Mouse (Mus musculus): ENCODE results near the gene Gm44973.
"Not testable (repeated sequence)": the region's sequence is repeated elsewhere in the genome, so short reads cannot be mapped to it uniquely, and the experiment has no call there.

Gene Gm44973

DNA sequence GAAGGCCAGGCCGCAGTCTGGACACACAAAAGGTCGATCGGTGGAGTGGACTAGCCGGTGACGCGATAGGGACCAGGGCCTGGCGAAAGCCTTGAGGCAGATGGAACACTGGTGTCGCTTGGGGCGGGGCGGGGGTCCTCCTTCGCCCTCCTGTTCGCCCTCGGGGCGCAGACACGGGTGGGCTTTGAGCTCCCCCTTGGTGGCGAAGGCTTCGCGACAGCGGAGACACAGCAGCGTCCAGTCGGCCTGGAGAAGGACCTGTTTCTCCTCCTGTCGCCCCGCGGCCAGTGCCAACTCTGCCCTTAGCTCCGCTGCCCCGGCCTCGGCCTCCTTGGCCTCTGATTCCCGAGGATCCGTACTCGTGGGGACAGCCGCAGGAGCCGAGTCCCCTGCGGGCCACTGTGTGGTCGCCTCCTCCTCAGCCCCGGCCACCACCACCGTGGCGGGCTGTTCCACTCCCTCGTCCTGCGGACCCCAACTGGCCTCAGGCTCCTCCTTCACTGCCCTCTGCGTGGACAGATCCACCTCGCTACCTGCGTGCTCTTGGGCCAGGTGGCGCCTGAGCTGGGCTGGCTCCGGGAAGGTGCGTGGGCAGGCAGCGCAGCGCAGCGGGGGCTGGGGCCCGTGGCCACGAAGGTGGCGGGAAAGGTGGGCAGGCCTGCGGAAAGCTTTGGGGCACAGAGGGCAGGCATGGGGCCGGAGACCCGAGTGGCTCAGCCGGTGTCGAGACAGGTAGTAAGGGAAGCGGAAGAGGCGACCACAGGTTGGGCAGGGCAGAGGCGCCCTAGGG is 21.1 kb upstream of the Gm44973 start:
- peaks cover 60% of the 10 kb centered on the region for H3K27me3 ChIP-seq (ENCODE audit: insufficient read depth, low read length)
- no peak for TF ChIP-seq CTCF (conservative IDR thresholded peaks at IDR 0.05; ENCODE audit: low read length)
- TF ChIP-seq POU5F1 (IDR thresholded peaks at IDR 0.05; ENCODE audit: borderline replicate concordance, low read length): no peak
- TF ChIP-seq NANOG (IDR thresholded peaks at IDR 0.05; ENCODE audit: borderline replicate concordance, low read length): no peak
- no peaks in the 10 kb centered on the region for H3K36me3 ChIP-seq (ENCODE audit: insufficient read depth, low read length)
- peak overlapping the region; percentile 77 for H3K4me3 ChIP-seq (replicated peaks; ENCODE audit: low read length)
- peaks cover 10% of the 10 kb centered on the region; the same call in 1 of the 2 replicates for H3K9me3 ChIP-seq (ENCODE audit: low read length)
- H3K4me1 ChIP-seq (replicated peaks; ENCODE audit: low read depth, low read length): peaks cover 46% of the 10 kb centered on the region

DNA sequence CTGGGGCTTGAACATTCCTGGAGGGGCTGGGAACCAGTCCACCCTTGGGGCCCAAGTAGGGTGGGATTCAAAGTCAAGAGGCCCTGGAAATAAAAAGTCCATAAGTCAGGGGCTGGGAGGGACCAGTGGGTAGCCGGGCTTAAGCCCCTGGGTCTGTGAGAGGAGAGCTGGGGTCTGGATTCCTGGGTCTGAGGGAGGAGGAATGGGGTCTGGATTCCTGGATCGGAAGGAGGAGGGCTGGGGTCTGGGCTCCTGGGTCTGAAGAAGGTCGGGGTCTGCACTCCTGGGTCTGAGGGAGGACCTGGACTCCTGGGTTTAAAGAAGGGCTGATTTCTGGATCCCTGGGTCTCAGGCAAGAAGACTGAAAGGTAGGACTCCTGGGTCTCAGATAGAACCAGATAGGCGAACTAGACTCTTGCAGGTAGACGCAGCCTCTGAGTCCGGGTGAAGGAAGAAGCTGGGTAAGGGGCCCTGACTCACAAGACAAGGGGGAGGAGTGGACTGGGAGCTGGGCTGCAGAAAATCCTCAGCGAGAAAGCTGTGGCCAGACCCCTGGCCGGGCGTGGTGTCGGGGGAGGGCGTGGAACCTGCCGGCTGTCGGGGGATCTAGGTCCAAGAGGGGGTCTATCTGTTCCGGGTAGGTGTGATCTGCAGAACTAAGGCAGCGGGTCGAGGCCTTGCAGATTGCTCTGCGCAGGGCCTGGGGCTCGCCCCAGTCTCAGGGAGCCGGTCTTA is 19.9 kb upstream of the Gm44973 start:
- Histone ChIP-seq H3K9me3 (ENCODE audit: low read length) (peaks cover 10% of the 10 kb centered on the region; the same call in 1 of the 2 replicates), H3K36me3 (ENCODE audit: insufficient read depth, low read length) (no peaks in the 10 kb centered on the region), H3K27me3 (ENCODE audit: insufficient read depth, low read length) (peaks cover 60% of the 10 kb centered on the region), H3K4me1 (replicated peaks; ENCODE audit: low read depth, low read length) (peaks cover 48% of the 10 kb centered on the region), H3K4me3 (replicated peaks; ENCODE audit: low read length) (peak overlapping the region; percentile 77)
- TF ChIP-seq POU5F1 (IDR thresholded peaks at IDR 0.05; ENCODE audit: borderline replicate concordance, low read length) (no peak), NANOG (IDR thresholded peaks at IDR 0.05; ENCODE audit: borderline replicate concordance, low read length) (no peak), CTCF (conservative IDR thresholded peaks at IDR 0.05; ENCODE audit: low read length) (no peak)

DNA sequence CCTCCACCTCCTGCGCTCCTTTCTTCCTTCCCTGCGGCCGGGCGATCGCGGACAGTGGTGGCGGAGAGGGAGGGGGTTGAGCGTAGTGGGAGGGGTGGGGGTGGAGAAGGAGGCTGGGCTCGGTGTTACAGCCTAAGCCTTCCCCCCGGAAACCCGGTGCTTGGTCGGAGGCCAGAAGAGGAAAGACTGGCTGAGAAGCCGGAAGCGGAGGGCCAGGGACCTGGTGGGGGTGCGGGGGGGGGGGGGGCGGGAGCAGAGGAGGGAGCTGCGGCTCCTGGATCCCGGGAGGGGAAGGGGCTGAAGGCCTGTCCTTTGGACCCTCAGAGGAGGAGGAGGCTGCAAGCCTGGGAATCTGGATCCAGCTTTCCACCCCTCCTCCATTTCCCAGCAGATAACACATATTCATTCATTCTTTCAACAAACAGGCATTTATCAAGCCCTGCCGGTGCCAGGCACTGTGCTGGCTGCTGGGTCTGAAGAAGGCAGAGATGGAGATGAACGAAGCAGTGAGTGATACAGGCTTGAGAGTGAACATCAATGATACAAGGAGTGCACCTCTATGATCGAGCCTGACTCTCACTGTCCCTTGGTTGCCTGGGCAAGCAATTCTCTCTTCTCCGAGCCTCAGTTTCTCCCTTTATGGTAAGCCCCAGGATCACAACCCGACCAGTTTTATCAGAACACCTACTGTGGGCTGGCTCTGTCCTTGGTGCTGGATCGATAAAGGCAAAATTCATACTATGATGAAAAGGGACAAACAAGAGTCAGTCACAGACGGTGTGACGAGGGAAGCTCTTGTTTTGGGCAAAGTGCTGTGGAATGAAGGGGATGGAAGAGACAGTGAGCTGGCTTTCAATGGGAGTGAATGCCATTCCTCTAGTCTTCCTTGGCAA is 19.0 kb upstream of the Gm44973 start, which contains the start of gene Zfp579:
Zfp579 (minus strand) TSS at position 156 of the 893 bp plus-strand sequence.
- TF ChIP-seq POU5F1 (IDR thresholded peaks at IDR 0.05; ENCODE audit: borderline replicate concordance, low read length): no peak
- TF ChIP-seq CTCF (conservative IDR thresholded peaks at IDR 0.05; ENCODE audit: low read length): no peak
- 0 out of 2 replicates have a peak, but pooled peaks cover 3% of the 10 kb centered on the region for H3K9me3 ChIP-seq (ENCODE audit: low read length)
- H3K27me3 ChIP-seq (ENCODE audit: insufficient read depth, low read length): peaks cover 51% of the 10 kb centered on the region
- no peaks in the 10 kb centered on the region for H3K36me3 ChIP-seq (ENCODE audit: insufficient read depth, low read length)
- H3K4me3 ChIP-seq (replicated peaks; ENCODE audit: low read length): peak within 1 kb of the TSS; percentile 77
- peaks cover 48% of the 10 kb centered on the region for H3K4me1 ChIP-seq (replicated peaks; ENCODE audit: low read depth, low read length)

DNA sequence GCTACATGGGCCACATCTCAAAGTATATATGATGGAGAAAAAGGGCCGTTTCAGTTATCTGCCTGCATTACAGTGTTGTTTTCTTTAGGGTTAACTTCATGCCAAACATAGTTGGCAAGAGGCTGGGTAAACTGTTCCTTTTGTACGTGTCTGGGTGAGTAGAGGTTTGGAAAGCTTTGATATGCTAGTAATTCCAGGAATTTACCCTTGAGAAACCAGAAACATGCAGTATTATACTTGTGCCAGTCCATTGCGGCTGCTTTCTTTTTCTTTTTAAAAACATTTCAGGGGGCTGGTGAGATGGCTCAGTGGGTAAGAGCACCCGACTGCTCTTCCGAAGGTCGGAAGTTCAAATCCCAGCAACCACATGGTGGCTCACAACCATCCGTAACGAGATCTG is 18.4 kb upstream of the Gm44973 start:
- Histone ChIP-seq H3K4me3 (replicated peaks; ENCODE audit: low read length) (no peak overlapping the region), H3K4me1 (replicated peaks; ENCODE audit: low read depth, low read length) (peaks cover 48% of the 10 kb centered on the region)
- TF ChIP-seq NANOG (IDR thresholded peaks at IDR 0.05; ENCODE audit: borderline replicate concordance, low read length): no peak
- no peak for TF ChIP-seq POU5F1 (IDR thresholded peaks at IDR 0.05; ENCODE audit: borderline replicate concordance, low read length)
- TF ChIP-seq CTCF (conservative IDR thresholded peaks at IDR 0.05; ENCODE audit: low read length): no peak

DNA sequence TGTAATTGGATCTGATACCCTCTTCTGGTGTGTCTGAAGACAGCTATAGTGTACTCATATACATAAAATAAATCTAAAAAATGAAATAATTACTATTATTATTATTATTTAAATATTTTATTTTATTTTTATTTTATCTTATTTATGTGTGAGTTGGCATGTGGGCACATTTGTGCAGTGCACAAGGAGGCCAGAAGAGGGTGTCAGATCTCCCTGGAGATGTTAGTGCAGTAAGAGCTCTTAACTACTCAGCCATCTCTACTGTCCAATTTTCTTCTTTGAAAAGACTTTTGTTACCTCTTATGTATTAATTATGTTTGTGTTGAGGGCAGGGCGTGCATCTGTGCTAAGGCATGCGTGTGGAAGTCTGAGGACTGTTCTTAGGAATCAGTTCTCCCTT is 15.4 kb upstream of the Gm44973 start:
- no peak for TF ChIP-seq NANOG (IDR thresholded peaks at IDR 0.05; ENCODE audit: borderline replicate concordance, low read length)
- TF ChIP-seq CTCF (conservative IDR thresholded peaks at IDR 0.05; ENCODE audit: low read length): peak; percentile 46
- Histone ChIP-seq H3K36me3 (ENCODE audit: insufficient read depth, low read length) (no peaks in the 10 kb centered on the region), H3K4me1 (replicated peaks; ENCODE audit: low read depth, low read length) (peaks cover 27% of the 10 kb centered on the region), H3K4me3 (replicated peaks; ENCODE audit: low read length) (no peak overlapping the region), H3K9me3 (ENCODE audit: low read length) (peaks cover 23% of the 10 kb centered on the region), H3K27me3 (ENCODE audit: insufficient read depth, low read length) (peaks cover 25% of the 10 kb centered on the region)

More for the DNA sequence above, 18.4 kb upstream of the Gm44973 start:
- peaks cover 46% of the 10 kb centered on the region for H3K27me3 ChIP-seq (ENCODE audit: insufficient read depth, low read length)
- H3K36me3 ChIP-seq (ENCODE audit: insufficient read depth, low read length): no peaks in the 10 kb centered on the region
- H3K9me3 ChIP-seq (ENCODE audit: low read length): peaks cover under 1% of the 10 kb centered on the region

DNA sequence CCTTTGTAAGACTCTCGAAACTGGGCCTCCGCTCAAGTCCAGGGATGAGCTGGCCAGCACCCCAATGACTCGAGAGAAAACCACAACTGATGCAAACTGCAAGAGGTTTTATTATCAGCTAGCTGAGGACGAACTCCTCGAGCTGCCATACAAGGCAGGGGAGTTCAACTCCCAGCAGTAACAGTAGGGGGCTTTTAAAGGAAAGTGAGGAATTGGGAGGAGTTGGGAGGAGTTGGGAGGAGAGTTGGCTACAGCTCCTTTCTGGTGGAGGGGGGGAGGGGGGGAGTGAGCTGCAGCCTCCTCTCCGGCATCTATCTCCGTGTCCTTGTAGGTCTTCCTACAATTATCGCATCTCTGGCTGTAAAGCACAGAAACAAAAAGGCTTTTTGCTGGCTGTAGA is 12.4 kb upstream of the Gm44973 start:
- H3K4me1 ChIP-seq (replicated peaks; ENCODE audit: low read depth, low read length): peaks cover 28% of the 10 kb centered on the region
- not testable (repeated sequence) for H3K4me3 ChIP-seq (replicated peaks; ENCODE audit: low read length)
- peaks cover 23% of the 10 kb centered on the region for H3K9me3 ChIP-seq (ENCODE audit: low read length)
- peaks cover 13% of the 10 kb centered on the region; the same call in 1 of the 2 replicates for H3K27me3 ChIP-seq (ENCODE audit: insufficient read depth, low read length)
- peaks cover 22% of the 10 kb centered on the region for H3K36me3 ChIP-seq (ENCODE audit: insufficient read depth, low read length)

DNA sequence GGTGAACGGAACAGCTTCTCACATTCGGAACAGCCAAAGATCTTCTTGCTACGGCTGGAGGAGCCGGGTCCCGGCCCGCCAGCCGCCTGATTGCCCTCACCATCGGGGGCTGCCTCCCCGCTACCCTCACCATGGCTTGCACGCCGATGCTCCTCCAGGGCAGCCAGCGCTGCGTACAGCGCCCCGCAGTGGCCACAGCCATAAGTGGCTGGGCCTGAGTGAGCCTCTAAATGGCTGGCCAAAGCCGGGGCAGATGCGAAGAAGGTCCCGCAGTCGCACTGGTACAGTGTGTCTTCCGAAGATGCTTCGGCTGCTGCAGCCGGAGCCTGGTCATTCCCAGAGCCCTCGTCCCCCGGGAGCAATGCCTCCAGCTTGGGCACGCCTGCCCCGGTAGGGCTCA is 7.1 kb upstream of the Gm44973 start:
- peak overlapping the region; percentile 79 for H3K4me3 ChIP-seq (replicated peaks; ENCODE audit: low read length)
- H3K27me3 ChIP-seq (ENCODE audit: insufficient read depth, low read length): peaks cover 4% of the 10 kb centered on the region; the same call in 1 of the 2 replicates
- peaks cover 71% of the 10 kb centered on the region for H3K36me3 ChIP-seq (ENCODE audit: insufficient read depth, low read length)
- peak; percentile 58 for TF ChIP-seq CTCF (conservative IDR thresholded peaks at IDR 0.05; ENCODE audit: low read length)
- TF ChIP-seq POU5F1 (IDR thresholded peaks at IDR 0.05; ENCODE audit: borderline replicate concordance, low read length): no peak
- H3K9me3 ChIP-seq (ENCODE audit: low read length): peaks cover 10% of the 10 kb centered on the region; the same call in 1 of the 2 replicates
- peaks cover 67% of the 10 kb centered on the region for H3K4me1 ChIP-seq (replicated peaks; ENCODE audit: low read depth, low read length)
